Mouse (Mus musculus) adrenal gland, postnatal 4 days (tissue): Measurements from ENCODE around the gene Trim71. TPM values are rescaled to one million over a fixed set of nuclear protein-coding genes. Genes with fewer than 3 reads are reported as not detected.

ENCODE experiments used
- DNase-seq, 2 experiments: peaks; one replicate each; pipeline ENCODE4 v3.0.0; 2021 to 2022; ENCODE audit warnings: low spot score in 2 of 2, mixed read lengths in 2 of 2
- total RNA-seq, 2 experiments: library from RNA; stranded (reverse); gene quantifications; 2 replicates each; pipeline ENCODE4 v1.2.3; 2021

Trim71 gene
- total RNA-seq, 2 experiments from 2014 or later: 0.36 TPM; not detected in 1

GRCm38 (mm10) chr9:114560141-114560540 lies 4.0 kb downstream of the Trim71 start:
- DNase-seq: no peak

- DNase-seq: no peak
These were observed 7.1 kb downstream of the Trim71 start for GRCm38 (mm10) chr9:114557086-114557485.

- DNase-seq: no peak
These were observed 7.8 kb downstream of the Trim71 start for GRCm38 (mm10) chr9:114556276-114556855.

- no peak for DNase-seq
These were observed 9.7 kb downstream of the Trim71 start for GRCm38 (mm10) chr9:114554355-114554979.

GRCm38 (mm10) chr9:114553828-114554227 lies 10.3 kb downstream of the Trim71 start:
- DNase-seq: no peak

- DNase-seq: no peak
These were observed 14.1 kb downstream of the Trim71 start for GRCm38 (mm10) chr9:114550033-114550432.

- DNase-seq: no peak
These were observed 15.1 kb downstream of the Trim71 start for GRCm38 (mm10) chr9:114549117-114549516.

- DNase-seq: no peak
These were observed 15.7 kb downstream of the Trim71 start for GRCm38 (mm10) chr9:114548496-114548895.

- no peak for DNase-seq
These were observed 16.5 kb downstream of the Trim71 start for GRCm38 (mm10) chr9:114547643-114548077.

GRCm38 (mm10) chr9:114546765-114547164 lies 17.4 kb downstream of the Trim71 start:
- DNase-seq: no peak

GRCm38 (mm10) chr9:114544754-114545393 lies 19.3 kb downstream of the Trim71 start:
- no peak for DNase-seq

- no peak for DNase-seq
These were observed 20.1 kb downstream of the Trim71 start for GRCm38 (mm10) chr9:114543882-114544753.

GRCm38 (mm10) chr9:114541279-114541741 lies 22.9 kb downstream of the Trim71 start:
- DNase-seq: no peak

- DNase-seq: no peak
These were observed 25.1 kb downstream of the Trim71 start for GRCm38 (mm10) chr9:114538996-114539563.

GRCm38 (mm10) chr9:114536628-114537027 lies 27.5 kb downstream of the Trim71 start:
- DNase-seq: no peak

- no peak for DNase-seq
These were observed 29.2 kb downstream of the Trim71 start for GRCm38 (mm10) chr9:114534747-114535517.

GRCm38 (mm10) chr9:114533848-114534247 lies 30.3 kb downstream of the Trim71 start:
- DNase-seq: no peak

GRCm38 (mm10) chr9:114531276-114531675 lies 32.9 kb downstream of the Trim71 start:
- DNase-seq: no peak

GRCm38 (mm10) chr9:114528680-114529048 lies 35.5 kb downstream of the Trim71 start:
- no peak for DNase-seq

- no peak for DNase-seq
These were observed 36.0 kb downstream of the Trim71 start for GRCm38 (mm10) chr9:114527992-114528679.
